Mouse (Mus musculus): Measurements from ENCODE around the gene Casr. TPM values are rescaled to one million over a fixed set of nuclear protein-coding genes. Genes with fewer than 3 reads are reported as not detected.

Casr gene
- polyA plus RNA-seq, 1 experiment from 2014 or later, result 0.05 TPM

DNA sequence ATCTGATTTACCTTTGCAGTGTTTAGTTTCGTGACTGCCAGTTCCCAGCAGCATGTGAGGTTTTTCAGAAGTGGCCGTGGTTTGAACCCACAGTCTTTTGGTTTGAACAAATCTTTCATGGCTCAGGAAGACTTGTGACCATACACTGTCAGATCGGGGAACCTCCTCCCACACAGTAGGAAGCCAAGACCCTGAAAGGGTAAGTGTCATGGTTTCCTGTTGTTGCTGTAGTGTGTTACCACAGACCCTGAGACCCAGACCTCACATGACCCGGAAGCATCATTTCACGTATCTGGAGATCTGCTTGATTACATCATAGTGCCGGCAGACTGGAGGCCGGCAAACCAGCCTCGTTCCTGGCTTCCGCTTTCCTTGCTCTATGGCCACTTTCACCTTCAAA, 85.1 kb downstream of the Casr start:
- H3K27me3 ChIP-seq (ENCODE audit: control insufficient read depth, insufficient read depth, low read length), result no peaks in the 10 kb centered on the region
- no peaks in the 10 kb centered on the region for H3K4me1 ChIP-seq (ENCODE audit: control insufficient read depth, insufficient read depth, low read length)
- no peak overlapping the region for H3K4me2 ChIP-seq (ENCODE audit: low read depth, low read length)
- H3K9ac ChIP-seq (ENCODE audit: low read length), result no peak overlapping the region
- no peaks in the 10 kb centered on the region for H3K36me3 ChIP-seq (ENCODE audit: control insufficient read depth, insufficient read depth, low read length)
- ATAC-seq (ENCODE audit: insufficient read depth, low FRiP score), result no peak
- H3K9me3 ChIP-seq (replicated peaks; ENCODE audit: control insufficient read depth, low read length), result no peaks in the 10 kb centered on the region
- WGBS, result 64% methylated on average over 9 of the region's 9 CpGs
- no peak overlapping the region for H3K4me3 ChIP-seq (replicated peaks; ENCODE audit: low read length)
- no peak overlapping the region for H3K27ac ChIP-seq (ENCODE audit: low read length)

GRCm38 (mm10) chr16:36475530-36475929, 86.4 kb downstream of the Casr start:
- no peak overlapping the region for H3K9ac ChIP-seq (ENCODE audit: low read length)
- H3K4me3 ChIP-seq (replicated peaks; ENCODE audit: low read length), result no peak overlapping the region
- H3K27ac ChIP-seq (ENCODE audit: low read length), result no peak overlapping the region
- no peak overlapping the region for H3K4me2 ChIP-seq (ENCODE audit: low read depth, low read length)
- no peaks in the 10 kb centered on the region for H3K36me3 ChIP-seq (ENCODE audit: control insufficient read depth, insufficient read depth, low read length)
- no peak for ATAC-seq (ENCODE audit: insufficient read depth, low FRiP score)
- no peaks in the 10 kb centered on the region for H3K27me3 ChIP-seq (ENCODE audit: control insufficient read depth, insufficient read depth, low read length)
- H3K4me1 ChIP-seq (ENCODE audit: control insufficient read depth, insufficient read depth, low read length), result no peaks in the 10 kb centered on the region
- 90% methylated on average over 3 of the region's 3 CpGs for WGBS
- H3K9me3 ChIP-seq (replicated peaks; ENCODE audit: control insufficient read depth, low read length), result no peaks in the 10 kb centered on the region

GRCm38 (mm10) chr16:36474849-36475248, 87.1 kb downstream of the Casr start:
- no peaks in the 10 kb centered on the region for H3K9me3 ChIP-seq (replicated peaks; ENCODE audit: control insufficient read depth, low read length)
- no peak for ATAC-seq (ENCODE audit: insufficient read depth, low FRiP score)

DNA sequence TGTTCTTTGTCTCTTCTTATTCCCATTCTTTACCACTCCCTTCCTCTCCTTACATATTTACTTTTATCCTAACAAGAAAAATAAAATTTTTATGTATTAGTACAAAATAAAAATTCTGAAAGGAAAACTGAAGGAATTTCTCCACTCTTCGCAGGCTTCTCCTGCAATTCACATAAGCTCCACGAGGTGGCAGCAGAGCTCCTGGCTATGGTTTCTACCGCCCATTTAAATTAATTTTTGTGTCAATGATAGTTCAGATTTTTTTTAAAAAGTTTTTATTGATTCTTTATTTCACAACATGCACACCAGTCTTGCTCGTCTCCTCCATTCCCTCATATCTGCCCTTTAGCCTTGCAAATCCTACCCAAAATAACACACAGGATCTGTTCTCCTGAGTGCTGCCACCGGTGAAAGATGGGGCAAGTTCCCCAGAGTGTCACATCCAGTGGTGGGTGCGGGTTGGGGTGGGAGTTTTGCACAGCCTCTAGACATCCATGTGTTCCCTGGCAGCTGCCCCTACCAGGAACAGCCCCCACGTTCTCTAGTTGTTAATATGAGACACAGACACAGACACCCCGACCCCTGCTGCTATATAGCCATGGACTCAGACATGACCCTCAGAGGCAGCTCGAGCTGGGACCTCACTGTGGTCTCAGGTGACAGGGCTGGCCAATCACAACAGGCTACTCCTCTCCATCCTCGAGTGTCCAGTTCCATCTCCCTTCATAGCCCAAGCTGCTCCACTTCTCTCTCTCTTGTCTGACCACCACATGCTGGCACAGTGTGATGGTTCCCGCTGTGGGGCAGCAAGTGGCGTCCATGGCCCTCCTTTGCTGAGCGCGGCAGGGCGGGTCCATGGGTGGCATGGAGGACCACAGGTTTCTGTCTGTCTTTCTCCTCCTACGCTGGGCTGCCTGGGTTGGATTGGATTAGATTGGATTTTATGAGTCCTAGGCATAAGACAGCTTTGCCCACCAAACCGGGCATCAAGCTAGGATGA, 88.4 kb downstream of the Casr start:
- H3K9me3 ChIP-seq (replicated peaks; ENCODE audit: control insufficient read depth, low read length), result no peaks in the 10 kb centered on the region
- H3K9ac ChIP-seq (ENCODE audit: low read length), result no peak overlapping the region
- ATAC-seq (ENCODE audit: insufficient read depth, low FRiP score), result peak; percentile 33; the same call in 1 of the 2 replicates
- no peak overlapping the region for H3K4me3 ChIP-seq (replicated peaks; ENCODE audit: low read length)
- H3K36me3 ChIP-seq (ENCODE audit: control insufficient read depth, insufficient read depth, low read length), result no peaks in the 10 kb centered on the region
- no peaks in the 10 kb centered on the region for H3K4me1 ChIP-seq (ENCODE audit: control insufficient read depth, insufficient read depth, low read length)
- H3K27ac ChIP-seq (ENCODE audit: low read length), result no peak overlapping the region
- no peak overlapping the region for H3K4me2 ChIP-seq (ENCODE audit: low read depth, low read length)
- no peaks in the 10 kb centered on the region for H3K27me3 ChIP-seq (ENCODE audit: control insufficient read depth, insufficient read depth, low read length)
- 43% methylated on average over 17 of the region's 17 CpGs for WGBS

More at GRCm38 (mm10) chr16:36474849-36475248, 87.1 kb downstream of the Casr start:
- Histone ChIP-seq H3K27me3 (ENCODE audit: control insufficient read depth, insufficient read depth, low read length) (no peaks in the 10 kb centered on the region), H3K4me3 (replicated peaks; ENCODE audit: low read length) (no peak overlapping the region), H3K27ac (ENCODE audit: low read length) (no peak overlapping the region), H3K36me3 (ENCODE audit: control insufficient read depth, insufficient read depth, low read length) (no peaks in the 10 kb centered on the region), H3K9ac (ENCODE audit: low read length) (no peak overlapping the region), H3K4me2 (ENCODE audit: low read depth, low read length) (no peak overlapping the region), H3K4me1 (ENCODE audit: control insufficient read depth, insufficient read depth, low read length) (no peaks in the 10 kb centered on the region)
- 77% methylated on average over 2 of the region's 2 CpGs for WGBS

- Histone ChIP-seq H3K9me3 (replicated peaks; ENCODE audit: control insufficient read depth, low read length) (no peaks in the 10 kb centered on the region), H3K27ac (ENCODE audit: low read length) (no peak overlapping the region), H3K4me1 (ENCODE audit: control insufficient read depth, insufficient read depth, low read length) (no peaks in the 10 kb centered on the region), H3K4me3 (replicated peaks; ENCODE audit: low read length) (no peak overlapping the region), H3K4me2 (ENCODE audit: low read depth, low read length) (no peak overlapping the region), H3K27me3 (ENCODE audit: control insufficient read depth, insufficient read depth, low read length) (no peaks in the 10 kb centered on the region), H3K36me3 (ENCODE audit: control insufficient read depth, insufficient read depth, low read length) (no peaks in the 10 kb centered on the region), H3K9ac (ENCODE audit: low read length) (no peak overlapping the region)
- ATAC-seq (ENCODE audit: insufficient read depth, low FRiP score), result no peak
- 58% methylated on average over 13 of the region's 13 CpGs for WGBS
Measured at GRCm38 (mm10) chr16:36471066-36471633, 90.8 kb downstream of the Casr start.

- H3K36me3 ChIP-seq (ENCODE audit: control insufficient read depth, insufficient read depth, low read length), result no peaks in the 10 kb centered on the region
- WGBS, result 9% methylated on average over 2 of the region's 2 CpGs
- H3K9me3 ChIP-seq (replicated peaks; ENCODE audit: control insufficient read depth, low read length), result no peaks in the 10 kb centered on the region
- no peak overlapping the region for H3K4me3 ChIP-seq (replicated peaks; ENCODE audit: low read length)
- H3K27me3 ChIP-seq (ENCODE audit: control insufficient read depth, insufficient read depth, low read length), result no peaks in the 10 kb centered on the region
- no peak overlapping the region for H3K4me2 ChIP-seq (ENCODE audit: low read depth, low read length)
- H3K9ac ChIP-seq (ENCODE audit: low read length), result no peak overlapping the region
- no peak for ATAC-seq (ENCODE audit: insufficient read depth, low FRiP score)
- no peaks in the 10 kb centered on the region for H3K4me1 ChIP-seq (ENCODE audit: control insufficient read depth, insufficient read depth, low read length)
- H3K27ac ChIP-seq (ENCODE audit: low read length), result no peak overlapping the region
Measured at GRCm38 (mm10) chr16:36469955-36470478, 91.9 kb downstream of the Casr start.

DNA sequence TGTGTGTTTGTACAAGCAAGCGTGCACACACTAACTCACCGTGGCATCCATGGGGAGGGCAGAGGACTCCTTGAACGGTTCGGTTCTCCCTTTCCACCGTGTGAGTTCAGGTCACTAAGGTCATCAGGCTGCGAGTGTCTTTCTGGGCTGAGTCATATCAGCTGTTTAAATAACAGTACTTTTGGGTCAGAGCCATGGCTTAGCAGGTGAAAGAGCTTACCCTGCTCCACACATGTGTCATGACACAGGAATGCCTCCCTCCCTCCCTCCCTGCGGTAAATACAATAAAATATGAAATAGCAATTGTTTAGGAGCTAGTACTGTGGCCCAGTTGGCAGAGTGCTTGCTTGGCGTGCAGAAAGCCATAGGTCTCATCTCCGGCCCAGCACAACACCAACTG, 92.6 kb downstream of the Casr start:
- Histone ChIP-seq H3K27ac (ENCODE audit: low read length) (no peak overlapping the region), H3K9me3 (replicated peaks; ENCODE audit: control insufficient read depth, low read length) (no peaks in the 10 kb centered on the region), H3K4me3 (replicated peaks; ENCODE audit: low read length) (no peak overlapping the region), H3K36me3 (ENCODE audit: control insufficient read depth, insufficient read depth, low read length) (no peaks in the 10 kb centered on the region), H3K4me1 (ENCODE audit: control insufficient read depth, insufficient read depth, low read length) (no peaks in the 10 kb centered on the region), H3K9ac (ENCODE audit: low read length) (no peak overlapping the region), H3K4me2 (ENCODE audit: low read depth, low read length) (no peak overlapping the region), H3K27me3 (ENCODE audit: control insufficient read depth, insufficient read depth, low read length) (no peaks in the 10 kb centered on the region)
- ATAC-seq (ENCODE audit: insufficient read depth, low FRiP score), result peak; percentile 30; the same call in 1 of the 2 replicates
- WGBS, result 71% methylated on average over 9 of the region's 9 CpGs

DNA sequence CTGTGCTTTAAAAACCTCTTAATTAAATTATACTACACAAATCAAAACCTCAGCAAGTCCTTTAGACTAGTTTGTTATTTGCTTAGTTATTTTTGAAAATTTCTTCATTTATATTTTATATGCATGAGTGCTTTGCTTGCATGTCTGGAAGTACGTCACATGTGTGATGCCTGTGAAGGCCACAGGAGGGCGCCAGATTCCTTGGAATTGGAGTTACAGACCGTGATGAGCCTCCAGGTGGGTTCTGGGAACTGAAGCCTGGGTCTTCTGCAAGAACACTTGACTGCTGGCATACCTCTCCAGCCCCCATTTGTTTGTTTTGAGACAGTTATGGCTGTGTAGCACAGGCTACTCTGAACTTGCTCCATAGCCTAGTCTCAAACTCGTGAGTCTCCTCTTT, 93.1 kb downstream of the Casr start:
- ATAC-seq (ENCODE audit: insufficient read depth, low FRiP score), result no peak
- Histone ChIP-seq H3K27me3 (ENCODE audit: control insufficient read depth, insufficient read depth, low read length) (no peaks in the 10 kb centered on the region), H3K4me2 (ENCODE audit: low read depth, low read length) (no peak overlapping the region), H3K4me3 (replicated peaks; ENCODE audit: low read length) (no peak overlapping the region), H3K9me3 (replicated peaks; ENCODE audit: control insufficient read depth, low read length) (no peaks in the 10 kb centered on the region), H3K36me3 (ENCODE audit: control insufficient read depth, insufficient read depth, low read length) (no peaks in the 10 kb centered on the region), H3K27ac (ENCODE audit: low read length) (no peak overlapping the region), H3K4me1 (ENCODE audit: control insufficient read depth, insufficient read depth, low read length) (no peaks in the 10 kb centered on the region), H3K9ac (ENCODE audit: low read length) (no peak overlapping the region)
- WGBS, result 63% methylated on average over 4 of the region's 4 CpGs

GRCm38 (mm10) chr16:36467936-36468335, 94.0 kb downstream of the Casr start:
- Histone ChIP-seq H3K4me3 (replicated peaks; ENCODE audit: low read length) (no peak overlapping the region), H3K9ac (ENCODE audit: low read length) (no peak overlapping the region), H3K9me3 (replicated peaks; ENCODE audit: control insufficient read depth, low read length) (no peaks in the 10 kb centered on the region), H3K4me1 (ENCODE audit: control insufficient read depth, insufficient read depth, low read length) (no peaks in the 10 kb centered on the region), H3K27me3 (ENCODE audit: control insufficient read depth, insufficient read depth, low read length) (no peaks in the 10 kb centered on the region), H3K4me2 (ENCODE audit: low read depth, low read length) (no peak overlapping the region), H3K27ac (ENCODE audit: low read length) (no peak overlapping the region), H3K36me3 (ENCODE audit: control insufficient read depth, insufficient read depth, low read length) (no peaks in the 10 kb centered on the region)
- 59% methylated on average over 2 of the region's 2 CpGs for WGBS
- ATAC-seq (ENCODE audit: insufficient read depth, low FRiP score), result 0 out of 2 replicates have a peak, but pooled peaks have one; percentile 25

Data from stomach, embryonic 16.5 days (tissue).